29 mouse cellular contexts compared by ENCODE assay signal in genomic region chr9:37761728-37762127, GRCm38 (mm10). TPM values are rescaled to one million over a fixed set of nuclear protein-coding genes. Genes with fewer than 3 reads are reported as not detected.
DNase-seq lines count a peak whose midpoint lies in the region; ATAC-seq lines count a peak whose summit lies in the region.
"Had no signal": no experiment of that assay in that cellular context is flagged by ENCODE, and none has a peak within 500 bp of the region (broad histone marks: within the 10 kb centered on the region; RNA-seq: fewer than 3 reads in every experiment).

No protein-coding gene starts in this region.

- no peaks in the 10 kb centered on the region for H3K9me3 ChIP-seq in forebrain, embryonic 13.5 days (replicated peaks)
- H3K9me3 ChIP-seq in forebrain, embryonic 11.5 days (ENCODE audit: control insufficient read depth, low read length), result no peaks in the 10 kb centered on the region
- no peaks in the 10 kb centered on the region for H3K9me3 ChIP-seq in hindbrain, embryonic 14.5 days (ENCODE audit: control insufficient read depth, low read length)
- no peaks in the 10 kb centered on the region for H3K9me3 ChIP-seq in hindbrain, embryonic 12.5 days (replicated peaks)
- no peaks in the 10 kb centered on the region for H3K9me3 ChIP-seq in limb, embryonic 12.5 days
- no peaks in the 10 kb centered on the region for H3K9me3 ChIP-seq in limb, embryonic 10.5 days (replicated peaks)
- no peaks in the 10 kb centered on the region for H3K9me3 ChIP-seq in forebrain, embryonic 16.5 days (ENCODE audit: control insufficient read depth, low read length)
- H3K9me3 ChIP-seq: embryonic facial prominence, embryonic 10.5 days; embryonic facial prominence, embryonic 13.5 days had no signal

- no peaks in the 10 kb centered on the region for H3K36me3 ChIP-seq in forebrain, embryonic 13.5 days (ENCODE audit: poor library complexity, severe bottlenecking)
- H3K36me3 ChIP-seq in forebrain, embryonic 11.5 days (ENCODE audit: control insufficient read depth, insufficient read depth, low read length), result no peaks in the 10 kb centered on the region
- no peaks in the 10 kb centered on the region for H3K36me3 ChIP-seq in hindbrain, embryonic 14.5 days (replicated peaks; ENCODE audit: control insufficient read depth, insufficient read depth)
- no peaks in the 10 kb centered on the region for H3K36me3 ChIP-seq in hindbrain, embryonic 12.5 days
- H3K36me3 ChIP-seq in limb, embryonic 12.5 days, result no peaks in the 10 kb centered on the region
- H3K36me3 ChIP-seq in limb, embryonic 10.5 days, result no peaks in the 10 kb centered on the region
- no peaks in the 10 kb centered on the region for H3K36me3 ChIP-seq in forebrain, embryonic 16.5 days (ENCODE audit: control insufficient read depth, insufficient read depth)
- H3K36me3 ChIP-seq: embryonic facial prominence, embryonic 10.5 days; embryonic facial prominence, embryonic 13.5 days had no signal

- H3K27me3 ChIP-seq in forebrain, embryonic 13.5 days, result no peaks in the 10 kb centered on the region
- H3K27me3 ChIP-seq in forebrain, embryonic 11.5 days (ENCODE audit: control insufficient read depth, insufficient read depth, low read length), result no peaks in the 10 kb centered on the region
- H3K27me3 ChIP-seq in hindbrain, embryonic 14.5 days (ENCODE audit: control insufficient read depth, insufficient read depth, low read length), result no peaks in the 10 kb centered on the region
- H3K27me3 ChIP-seq in hindbrain, embryonic 12.5 days, result no peaks in the 10 kb centered on the region
- H3K27me3 ChIP-seq in limb, embryonic 12.5 days, result no peaks in the 10 kb centered on the region
- H3K27me3 ChIP-seq in limb, embryonic 10.5 days (ENCODE audit: low read depth, poor library complexity, severe bottlenecking), result no peaks in the 10 kb centered on the region
- H3K27me3 ChIP-seq in forebrain, embryonic 16.5 days (replicated peaks; ENCODE audit: control insufficient read depth, insufficient read depth, low read length), result no peaks in the 10 kb centered on the region
- H3K27me3 ChIP-seq: embryonic facial prominence, embryonic 13.5 days had no signal

- H3K4me3 ChIP-seq in forebrain, embryonic 13.5 days, result no peak overlapping the region
- H3K4me3 ChIP-seq in forebrain, embryonic 11.5 days (ENCODE audit: low read depth, low read length), result no peak overlapping the region
- no peak overlapping the region for H3K4me3 ChIP-seq in hindbrain, embryonic 14.5 days (replicated peaks; ENCODE audit: low read length)
- H3K4me3 ChIP-seq in hindbrain, embryonic 12.5 days, result no peak overlapping the region
- H3K4me3 ChIP-seq in limb, embryonic 12.5 days (replicated peaks), result no peak overlapping the region
- H3K4me3 ChIP-seq in limb, embryonic 10.5 days, result no peak overlapping the region
- no peak overlapping the region for H3K4me3 ChIP-seq in forebrain, embryonic 16.5 days (replicated peaks; ENCODE audit: low read length)
- H3K4me3 ChIP-seq: embryonic facial prominence, embryonic 10.5 days; embryonic facial prominence, embryonic 13.5 days; erythroblast, embryonic 14.5 days; gastrocnemius, adult 2 months had no signal

- H3K4me1 ChIP-seq in forebrain, embryonic 13.5 days, result no peaks in the 10 kb centered on the region
- H3K4me1 ChIP-seq in forebrain, embryonic 11.5 days (replicated peaks; ENCODE audit: control insufficient read depth, insufficient read depth, low read length), result no peaks in the 10 kb centered on the region
- no peaks in the 10 kb centered on the region for H3K4me1 ChIP-seq in hindbrain, embryonic 14.5 days (replicated peaks; ENCODE audit: control insufficient read depth, insufficient read depth, low read length)
- H3K4me1 ChIP-seq in hindbrain, embryonic 12.5 days, result no peaks in the 10 kb centered on the region
- H3K4me1 ChIP-seq in limb, embryonic 12.5 days (replicated peaks), result 0 out of 2 replicates have a peak, but pooled peaks cover 2% of the 10 kb centered on the region
- H3K4me1 ChIP-seq in limb, embryonic 10.5 days, result no peaks in the 10 kb centered on the region
- H3K4me1 ChIP-seq in forebrain, embryonic 16.5 days (replicated peaks; ENCODE audit: control insufficient read depth, insufficient read depth, low read length), result 0 out of 2 replicates have a peak, but pooled peaks cover 2% of the 10 kb centered on the region
- H3K4me1 ChIP-seq: embryonic facial prominence, embryonic 10.5 days; embryonic facial prominence, embryonic 13.5 days had no signal

- no peak overlapping the region for H3K27ac ChIP-seq in forebrain, embryonic 13.5 days
- no peak overlapping the region for H3K27ac ChIP-seq in forebrain, embryonic 11.5 days (ENCODE audit: low read depth, low read length)
- no peak overlapping the region for H3K27ac ChIP-seq in hindbrain, embryonic 14.5 days
- no peak overlapping the region for H3K27ac ChIP-seq in hindbrain, embryonic 12.5 days
- 0 out of 2 replicates have a peak overlapping the region, but pooled peaks have one; percentile 23 for H3K27ac ChIP-seq in limb, embryonic 12.5 days
- no peak overlapping the region for H3K27ac ChIP-seq in limb, embryonic 10.5 days
- no peak overlapping the region for H3K27ac ChIP-seq in forebrain, embryonic 16.5 days (ENCODE audit: low read length)
- H3K27ac ChIP-seq: embryonic facial prominence, embryonic 10.5 days; embryonic facial prominence, embryonic 13.5 days; gastrocnemius, adult 2 months had no signal

- WGBS in forebrain, embryonic 13.5 days, result 66% methylated on average over 2 of the region's 2 CpGs
- WGBS in forebrain, embryonic 11.5 days, result 89% methylated on average over 2 of the region's 2 CpGs
- 80% methylated on average over 2 of the region's 2 CpGs for WGBS in hindbrain, embryonic 14.5 days
- 91% methylated on average over 2 of the region's 2 CpGs for WGBS in hindbrain, embryonic 12.5 days
- 51% methylated on average over 2 of the region's 2 CpGs for WGBS in limb, embryonic 12.5 days
- 88% methylated on average over 2 of the region's 2 CpGs for WGBS in limb, embryonic 10.5 days
- WGBS in forebrain, embryonic 16.5 days, result 45% methylated on average over 2 of the region's 2 CpGs

- H3K9ac ChIP-seq in forebrain, embryonic 13.5 days, result no peak overlapping the region
- no peak overlapping the region for H3K9ac ChIP-seq in forebrain, embryonic 11.5 days (ENCODE audit: low read length)
- H3K9ac ChIP-seq in hindbrain, embryonic 14.5 days, result no peak overlapping the region
- no peak overlapping the region for H3K9ac ChIP-seq in hindbrain, embryonic 12.5 days
- no peak overlapping the region for H3K9ac ChIP-seq in limb, embryonic 12.5 days (replicated peaks)
- H3K9ac ChIP-seq in forebrain, embryonic 16.5 days (replicated peaks; ENCODE audit: low read depth, low read length), result no peak overlapping the region
- H3K9ac ChIP-seq: embryonic facial prominence, embryonic 13.5 days had no signal

- no peak for DNase-seq in forebrain, embryonic 11.5 days (ENCODE audit: low spot score)
- DNase-seq in hindbrain, embryonic 14.5 days (ENCODE audit: low spot score), result no peak
- DNase-seq in limb, embryonic 10.5 days (ENCODE audit: low spot score), result no peak
- DNase-seq in thymus, postnatal 36 days, result no peak
- DNase-seq: adrenal gland, adult 2 months; adrenal gland, postnatal 14 days; cerebellum, adult 11-12 months; cerebellum, adult 8-10 months; cerebellum, postnatal 10 days; cerebellum, postnatal 36 days; embryo, embryonic 11 days; gastrocnemius, adult 2 months; gastrocnemius, postnatal 14 days; heart, adult 11 months; kidney, adult 2 months had no signal

- no peak overlapping the region for H3K4me2 ChIP-seq in forebrain, embryonic 13.5 days
- H3K4me2 ChIP-seq in forebrain, embryonic 11.5 days (ENCODE audit: low read depth, low read length, severe bottlenecking), result no peak overlapping the region
- no peak overlapping the region for H3K4me2 ChIP-seq in hindbrain, embryonic 14.5 days (replicated peaks)
- H3K4me2 ChIP-seq in hindbrain, embryonic 12.5 days (replicated peaks), result no peak overlapping the region
- no peak overlapping the region for H3K4me2 ChIP-seq in limb, embryonic 12.5 days
- no peak overlapping the region for H3K4me2 ChIP-seq in forebrain, embryonic 16.5 days (ENCODE audit: low read length)
- H3K4me2 ChIP-seq: embryonic facial prominence, embryonic 13.5 days; heart, embryonic 11.5 days had no signal

- peak; percentile 50 for ATAC-seq in forebrain, embryonic 13.5 days
- ATAC-seq in forebrain, embryonic 11.5 days (replicated peaks; ENCODE audit: low FRiP score), result no peak
- ATAC-seq in hindbrain, embryonic 14.5 days (ENCODE audit: low FRiP score), result 0 out of 2 replicates have a peak, but pooled peaks have one; percentile 17
- ATAC-seq in hindbrain, embryonic 12.5 days (ENCODE audit: low FRiP score), result no peak
- ATAC-seq in limb, embryonic 12.5 days (ENCODE audit: insufficient number of reproducible peaks, insufficient read depth, low FRiP score, low TSS enrichment, low read depth), result no peak
- peak; percentile 66 for ATAC-seq in forebrain, embryonic 16.5 days
- ATAC-seq: intestine, postnatal 0 days had no signal

RNA-seq across cellular contexts. Expression of gene Olfr875, which starts 9.9 kb away (rescaled TPM):
- polyA plus RNA-seq in forebrain, embryonic 13.5 days (2015; fragmentation: Nextera tagmentation; extraction: Ambion mirVana), result not detected in 2 replicates
- polyA plus RNA-seq in forebrain, embryonic 11.5 days (2014; fragmentation: Nextera tagmentation; extraction: Ambion mirVana), result not detected in 2 replicates
- not detected in 2 replicates for polyA plus RNA-seq in hindbrain, embryonic 14.5 days (2014; fragmentation: Nextera tagmentation; extraction: Ambion mirVana)
- polyA plus RNA-seq in hindbrain, embryonic 12.5 days (2016; fragmentation: Nextera tagmentation; extraction: Ambion mirVana), result not detected in 2 replicates
- polyA plus RNA-seq in limb, embryonic 12.5 days (2016; fragmentation: Nextera tagmentation; extraction: Ambion mirVana), result not detected in 2 replicates
- polyA plus RNA-seq in limb, embryonic 10.5 days (2016; fragmentation: Nextera tagmentation; extraction: Ambion mirVana), result not detected in 2 replicates
- polyA plus RNA-seq in forebrain, embryonic 16.5 days (2015; fragmentation: Nextera tagmentation; extraction: Ambion mirVana), result not detected in 2 replicates
- polyA plus RNA-seq: adrenal gland, adult 2 months; cortical plate, adult 2 months; embryonic facial prominence, embryonic 10.5 days; embryonic facial prominence, embryonic 13.5 days; erythroblast, embryonic 14.5 days; frontal cortex, adult 2 months; heart, embryonic 11.5 days; heart, embryonic 14.5 days; heart, postnatal 0 days; intestine, embryonic 14.5 days; intestine, postnatal 0 days; kidney, adult 2 months had no signal

RNA-seq across cellular contexts. Expression of gene Olfr874, which starts 16.8 kb away (rescaled TPM):
- not detected in 2 replicates for polyA plus RNA-seq in forebrain, embryonic 13.5 days (2015; fragmentation: Nextera tagmentation; extraction: Ambion mirVana)
- polyA plus RNA-seq in forebrain, embryonic 11.5 days (2014; fragmentation: Nextera tagmentation; extraction: Ambion mirVana), result not detected in 2 replicates
- not detected in 2 replicates for polyA plus RNA-seq in hindbrain, embryonic 14.5 days (2014; fragmentation: Nextera tagmentation; extraction: Ambion mirVana)
- polyA plus RNA-seq in hindbrain, embryonic 12.5 days (2016; fragmentation: Nextera tagmentation; extraction: Ambion mirVana), result not detected in 2 replicates
- not detected in 2 replicates for polyA plus RNA-seq in limb, embryonic 12.5 days (2016; fragmentation: Nextera tagmentation; extraction: Ambion mirVana)
- not detected in 2 replicates for polyA plus RNA-seq in limb, embryonic 10.5 days (2016; fragmentation: Nextera tagmentation; extraction: Ambion mirVana)
- not detected in 2 replicates for polyA plus RNA-seq in forebrain, embryonic 16.5 days (2015; fragmentation: Nextera tagmentation; extraction: Ambion mirVana)
- polyA plus RNA-seq: adrenal gland, adult 2 months; cortical plate, adult 2 months; embryonic facial prominence, embryonic 10.5 days; embryonic facial prominence, embryonic 13.5 days; frontal cortex, adult 2 months; heart, embryonic 11.5 days; heart, embryonic 14.5 days; heart, postnatal 0 days; intestine, embryonic 14.5 days; intestine, postnatal 0 days; kidney, adult 2 months had no signal

RNA-seq across cellular contexts. Expression of gene Olfr876, which starts 41.1 kb away (rescaled TPM):
- polyA plus RNA-seq in forebrain, embryonic 13.5 days (2015; fragmentation: Nextera tagmentation; extraction: Ambion mirVana), result not detected in 2 replicates
- not detected in 2 replicates for polyA plus RNA-seq in forebrain, embryonic 11.5 days (2014; fragmentation: Nextera tagmentation; extraction: Ambion mirVana)
- polyA plus RNA-seq in hindbrain, embryonic 14.5 days (2014; fragmentation: Nextera tagmentation; extraction: Ambion mirVana), result not detected in 2 replicates
- not detected in 2 replicates for polyA plus RNA-seq in hindbrain, embryonic 12.5 days (2016; fragmentation: Nextera tagmentation; extraction: Ambion mirVana)
- not detected in 2 replicates for polyA plus RNA-seq in limb, embryonic 12.5 days (2016; fragmentation: Nextera tagmentation; extraction: Ambion mirVana)
- polyA plus RNA-seq in limb, embryonic 10.5 days (2016; fragmentation: Nextera tagmentation; extraction: Ambion mirVana), result not detected in 2 replicates
- not detected in 2 replicates for polyA plus RNA-seq in forebrain, embryonic 16.5 days (2015; fragmentation: Nextera tagmentation; extraction: Ambion mirVana)
- polyA plus RNA-seq: adrenal gland, adult 2 months; cortical plate, adult 2 months; embryonic facial prominence, embryonic 10.5 days; embryonic facial prominence, embryonic 13.5 days; erythroblast, embryonic 14.5 days; frontal cortex, adult 2 months; heart, embryonic 11.5 days; heart, embryonic 14.5 days; heart, postnatal 0 days; intestine, embryonic 14.5 days; intestine, postnatal 0 days; kidney, adult 2 months had no signal

RNA-seq across cellular contexts. Expression of gene Olfr160, which starts 45.7 kb away (rescaled TPM):
- polyA plus RNA-seq in forebrain, embryonic 13.5 days (2015; fragmentation: Nextera tagmentation; extraction: Ambion mirVana), result not detected in 2 replicates
- polyA plus RNA-seq in forebrain, embryonic 11.5 days (2014; fragmentation: Nextera tagmentation; extraction: Ambion mirVana), result not detected in 2 replicates
- not detected in 2 replicates for polyA plus RNA-seq in hindbrain, embryonic 14.5 days (2014; fragmentation: Nextera tagmentation; extraction: Ambion mirVana)
- polyA plus RNA-seq in hindbrain, embryonic 12.5 days (2016; fragmentation: Nextera tagmentation; extraction: Ambion mirVana), result not detected in 2 replicates
- not detected in 2 replicates for polyA plus RNA-seq in limb, embryonic 12.5 days (2016; fragmentation: Nextera tagmentation; extraction: Ambion mirVana)
- polyA plus RNA-seq in limb, embryonic 10.5 days (2016; fragmentation: Nextera tagmentation; extraction: Ambion mirVana), result not detected in 2 replicates
- not detected in 2 replicates for polyA plus RNA-seq in forebrain, embryonic 16.5 days (2015; fragmentation: Nextera tagmentation; extraction: Ambion mirVana)
- polyA plus RNA-seq: adrenal gland, adult 2 months; cortical plate, adult 2 months; embryonic facial prominence, embryonic 10.5 days; embryonic facial prominence, embryonic 13.5 days; erythroblast, embryonic 14.5 days; heart, embryonic 11.5 days; heart, embryonic 14.5 days; heart, postnatal 0 days; intestine, embryonic 14.5 days; intestine, postnatal 0 days; kidney, adult 2 months had no signal

Comparison
In these comparisons a context has a peak if more than half of its experiments do, and no peak if none do; other contexts are left out.
1. ATAC-seq: peak in forebrain, embryonic 13.5 days (single experiment), hindbrain, embryonic 14.5 days (single experiment) and forebrain, embryonic 16.5 days (single experiment); none in forebrain, embryonic 11.5 days (single experiment), hindbrain, embryonic 12.5 days (single experiment) and limb, embryonic 12.5 days (single experiment).